26 mouse cellular contexts compared by ENCODE assay signal in genomic region chr2:104030381-104030780, GRCm38 (mm10). TPM values are rescaled to one million over a fixed set of nuclear protein-coding genes. Genes with fewer than 3 reads are reported as not detected.
DNase-seq lines count a peak whose midpoint lies in the region; ATAC-seq and TF ChIP-seq lines count a peak whose summit lies in the region.
"Had no signal": no experiment of that assay in that cellular context is flagged by ENCODE, and none has a peak within 500 bp of the region (broad histone marks: within the 10 kb centered on the region; RNA-seq: fewer than 3 reads in every experiment).

No protein-coding gene starts in this region.

- TF ChIP-seq EP300 in stomach, postnatal 0 days (optimal IDR thresholded peaks at IDR 0.05) = no peak
- no peak for TF ChIP-seq EP300 in liver, embryonic 14.5 days (IDR thresholded peaks at IDR 0.05; ENCODE audit: low read depth)

- H3K9ac ChIP-seq in stomach, embryonic 16.5 days (ENCODE audit: low read length) = no peak overlapping the region
- H3K9ac ChIP-seq in stomach, postnatal 0 days (ENCODE audit: low read length) = no peak overlapping the region
- H3K9ac ChIP-seq in liver, embryonic 14.5 days (replicated peaks) = 0 out of 2 replicates have a peak overlapping the region, but pooled peaks have one; percentile 7
- H3K9ac ChIP-seq in forebrain, embryonic 16.5 days (replicated peaks; ENCODE audit: low read depth, low read length) = no peak overlapping the region
- H3K9ac ChIP-seq: embryonic facial prominence, embryonic 15.5 days; forebrain, embryonic 12.5 days; forebrain, postnatal 0 days; hindbrain, embryonic 15.5 days had no signal

- no peaks in the 10 kb centered on the region for H3K27me3 ChIP-seq in stomach, embryonic 16.5 days (ENCODE audit: control insufficient read depth, insufficient read depth, low read length)
- no peaks in the 10 kb centered on the region for H3K27me3 ChIP-seq in stomach, postnatal 0 days (ENCODE audit: control insufficient read depth, insufficient read depth, low read length)
- no peaks in the 10 kb centered on the region for H3K27me3 ChIP-seq in liver, embryonic 14.5 days (ENCODE audit: control insufficient read depth, insufficient read depth, low read length)
- H3K27me3 ChIP-seq in forebrain, embryonic 16.5 days (replicated peaks; ENCODE audit: control insufficient read depth, insufficient read depth, low read length) = no peaks in the 10 kb centered on the region
- H3K27me3 ChIP-seq: embryonic facial prominence, embryonic 15.5 days; forebrain, embryonic 12.5 days; hindbrain, embryonic 15.5 days had no signal

- DNase-seq in heart, adult 11 months = peak; percentile 56
- no peak for DNase-seq in heart, postnatal 14 days
- no peak for DNase-seq in stomach, postnatal 0 days (ENCODE audit: low spot score)
- no peak for DNase-seq in liver, embryonic 14.5 days (ENCODE audit: low read depth in 3 of 3, low spot score in 3 of 3)
- DNase-seq in ovary, postnatal 14 days (ENCODE audit: low spot score) = no peak
- DNase-seq: adrenal gland, adult 2 months; adrenal gland, postnatal 25 days; cerebellum, adult 8-10 months; cerebellum, postnatal 14 days; embryo, embryonic 11 days; forebrain, postnatal 0 days; gastrocnemius, postnatal 36 days; heart, adult 18-20 months; heart, postnatal 36 days had no signal

- 74% methylated on average over 3 of the region's 3 CpGs for WGBS in stomach, embryonic 16.5 days
- WGBS in stomach, postnatal 0 days = 76% methylated on average over 3 of the region's 3 CpGs
- 71% methylated on average over 3 of the region's 3 CpGs for WGBS in liver, embryonic 14.5 days (ENCODE audit: insufficient replicate concordance)
- WGBS in forebrain, embryonic 16.5 days = 89% methylated on average over 3 of the region's 3 CpGs

- intact Hi-C loops in heart, postnatal 14 days (cut with DNase I) = loop anchor here (10.0 kb wide), 2 partner anchors 64 to 554 kb away; partner anchors contain the start of gene Cd59a

- H3K27ac ChIP-seq in stomach, embryonic 16.5 days (ENCODE audit: low read length) = no peak overlapping the region
- no peak overlapping the region for H3K27ac ChIP-seq in stomach, postnatal 0 days (replicated peaks)
- H3K27ac ChIP-seq in liver, embryonic 14.5 days = no peak overlapping the region
- H3K27ac ChIP-seq in forebrain, embryonic 16.5 days (ENCODE audit: low read length) = no peak overlapping the region
- H3K27ac ChIP-seq: embryonic facial prominence, embryonic 15.5 days; forebrain, embryonic 12.5 days; hindbrain, embryonic 15.5 days had no signal

- no peak for ATAC-seq in stomach, embryonic 16.5 days (ENCODE audit: insufficient read depth, low FRiP score)
- ATAC-seq in stomach, postnatal 0 days (ENCODE audit: low FRiP score, low TSS enrichment) = no peak
- no peak for ATAC-seq in liver, embryonic 14.5 days (ENCODE audit: insufficient read depth)
- no peak for ATAC-seq in forebrain, embryonic 16.5 days
- ATAC-seq: forebrain, postnatal 0 days had no signal

- TF ChIP-seq CTCF in stomach, postnatal 0 days (IDR thresholded peaks at IDR 0.05; ENCODE audit: low read depth) = no peak
- no peak for TF ChIP-seq CTCF in liver, embryonic 14.5 days (IDR thresholded peaks at IDR 0.05; ENCODE audit: low read depth)

- H3K4me1 ChIP-seq in stomach, embryonic 16.5 days (ENCODE audit: control insufficient read depth, insufficient read depth, low read length) = peaks cover 19% of the 10 kb centered on the region
- H3K4me1 ChIP-seq in stomach, postnatal 0 days (replicated peaks; ENCODE audit: control insufficient read depth, insufficient read depth) = no peaks in the 10 kb centered on the region
- H3K4me1 ChIP-seq in liver, embryonic 14.5 days (replicated peaks; ENCODE audit: control insufficient read depth in 2 of 2, insufficient read depth in 2 of 2, low read length in 1 of 2) = peaks cover 14 to 17% of the 10 kb centered on the region in 2 experiments
- H3K4me1 ChIP-seq in forebrain, embryonic 16.5 days (replicated peaks; ENCODE audit: control insufficient read depth, insufficient read depth, low read length) = peaks cover 20% of the 10 kb centered on the region

- no peak overlapping the region for H3K4me3 ChIP-seq in stomach, embryonic 16.5 days (replicated peaks; ENCODE audit: low read length)
- no peak overlapping the region for H3K4me3 ChIP-seq in stomach, postnatal 0 days (ENCODE audit: low read depth, low read length)
- no peak overlapping the region for H3K4me3 ChIP-seq in liver, embryonic 14.5 days (ENCODE audit: insufficient read depth in 1 of 2, low read depth in 2 of 2, low read length in 2 of 2)
- H3K4me3 ChIP-seq in forebrain, embryonic 16.5 days (replicated peaks; ENCODE audit: low read length) = no peak overlapping the region
- H3K4me3 ChIP-seq: embryonic facial prominence, embryonic 15.5 days; forebrain, embryonic 12.5 days; hindbrain, embryonic 15.5 days had no signal

- peaks cover 3% of the 10 kb centered on the region; the same call in 1 of the 2 replicates for H3K36me3 ChIP-seq in stomach, embryonic 16.5 days (ENCODE audit: control insufficient read depth, insufficient read depth, low read length)
- no peaks in the 10 kb centered on the region; the same call in 1 of the 2 replicates for H3K36me3 ChIP-seq in stomach, postnatal 0 days (ENCODE audit: control insufficient read depth, insufficient read depth, low read length)
- H3K36me3 ChIP-seq in liver, embryonic 14.5 days (replicated peaks; ENCODE audit: control insufficient read depth, insufficient read depth, low read depth) = peaks cover 29% of the 10 kb centered on the region
- H3K36me3 ChIP-seq in forebrain, embryonic 16.5 days (ENCODE audit: control insufficient read depth, insufficient read depth) = peaks cover 5% of the 10 kb centered on the region; the same call in 1 of the 2 replicates

- H3K9me3 ChIP-seq in stomach, embryonic 16.5 days (replicated peaks; ENCODE audit: control insufficient read depth, low read length) = no peaks in the 10 kb centered on the region
- no peaks in the 10 kb centered on the region for H3K9me3 ChIP-seq in stomach, postnatal 0 days (ENCODE audit: control insufficient read depth, low read length)
- no peaks in the 10 kb centered on the region for H3K9me3 ChIP-seq in liver, embryonic 14.5 days (ENCODE audit: control insufficient read depth, low read length)
- H3K9me3 ChIP-seq in forebrain, embryonic 16.5 days (ENCODE audit: control insufficient read depth, low read length) = no peaks in the 10 kb centered on the region
- H3K9me3 ChIP-seq: embryonic facial prominence, embryonic 15.5 days; forebrain, embryonic 12.5 days; hindbrain, embryonic 15.5 days had no signal

- H3K4me2 ChIP-seq in stomach, embryonic 16.5 days (ENCODE audit: low read depth, low read length) = 0 out of 2 replicates have a peak overlapping the region, but pooled peaks have one; percentile 17
- H3K4me2 ChIP-seq in stomach, postnatal 0 days (replicated peaks; ENCODE audit: low read depth) = no peak overlapping the region
- H3K4me2 ChIP-seq in liver, embryonic 14.5 days (ENCODE audit: low read depth) = peak overlapping the region; percentile 77
- no peak overlapping the region for H3K4me2 ChIP-seq in forebrain, embryonic 16.5 days (ENCODE audit: low read length)
- H3K4me2 ChIP-seq: forebrain, embryonic 12.5 days; hindbrain, embryonic 15.5 days had no signal

RNA-seq across cellular contexts. Expression of gene 4931422A03Rik, which starts 2.2 kb away (rescaled TPM):
- total RNA-seq in heart, postnatal 14 days (2021) = not detected
- polyA plus RNA-seq in stomach, embryonic 16.5 days (2015; fragmentation: Nextera tagmentation; extraction: Ambion mirVana) = 2.0 and 2.2 TPM in 2 replicates
- polyA plus RNA-seq in stomach, postnatal 0 days (2015; fragmentation: Nextera tagmentation; extraction: Ambion mirVana) = 0.80 and 1.0 TPM in 2 replicates
- polyA plus RNA-seq in liver, embryonic 14.5 days (2012; rRNA removed) = not detected in 2 replicates
- polyA plus RNA-seq in liver, embryonic 14.5 days (2014; fragmentation: Nextera tagmentation; extraction: Ambion mirVana) = 0.52 and 0.86 TPM in 2 replicates
- 2.2 and 3.2 TPM in 2 replicates for polyA plus RNA-seq in forebrain, embryonic 16.5 days (2015; fragmentation: Nextera tagmentation; extraction: Ambion mirVana)
- total RNA-seq: adrenal gland, adult 2 months; adrenal gland, postnatal 25 days; forebrain, postnatal 0 days; gastrocnemius, adult 18-20 months; gastrocnemius, postnatal 36 days; heart, adult 18-20 months; heart, postnatal 36 days had no signal
- polyA plus RNA-seq: adrenal gland, adult 2 months had no signal

RNA-seq across cellular contexts. Expression of gene Fbxo3, which starts 2.9 kb away (rescaled TPM):
- 10 to 100 TPM; 54.1 to 55.5 TPM for total RNA-seq in heart, postnatal 14 days (2021)
- polyA plus RNA-seq in stomach, embryonic 16.5 days (2015; fragmentation: Nextera tagmentation; extraction: Ambion mirVana) = 64.2 and 65.7 TPM in 2 replicates
- 38.4 and 39.4 TPM in 2 replicates for polyA plus RNA-seq in stomach, postnatal 0 days (2015; fragmentation: Nextera tagmentation; extraction: Ambion mirVana)
- 23.3 and 28.7 TPM in 2 replicates for polyA plus RNA-seq in liver, embryonic 14.5 days (2012; rRNA removed)
- 45.9 and 53.1 TPM in 2 replicates for polyA plus RNA-seq in liver, embryonic 14.5 days (2014; fragmentation: Nextera tagmentation; extraction: Ambion mirVana)
- polyA plus RNA-seq in forebrain, embryonic 16.5 days (2015; fragmentation: Nextera tagmentation; extraction: Ambion mirVana) = 64.3 and 66.1 TPM in 2 replicates

RNA-seq across cellular contexts. Expression of gene Gm10912, which starts 35.2 kb away (rescaled TPM):
- under 1 TPM; 0.17 to 0.34 TPM for total RNA-seq in heart, postnatal 14 days (2021)
- polyA plus RNA-seq in stomach, embryonic 16.5 days (2015; fragmentation: Nextera tagmentation; extraction: Ambion mirVana) = not detected in 2 replicates
- not detected in 2 replicates for polyA plus RNA-seq in stomach, postnatal 0 days (2015; fragmentation: Nextera tagmentation; extraction: Ambion mirVana)
- polyA plus RNA-seq in liver, embryonic 14.5 days (2012; rRNA removed) = 0.03 and 0.06 TPM in 2 replicates
- not detected in 2 replicates for polyA plus RNA-seq in liver, embryonic 14.5 days (2014; fragmentation: Nextera tagmentation; extraction: Ambion mirVana)
- not detected in 2 replicates for polyA plus RNA-seq in forebrain, embryonic 16.5 days (2015; fragmentation: Nextera tagmentation; extraction: Ambion mirVana)
- total RNA-seq: common myeloid progenitor, adult 5-6 weeks; ES-E14; forebrain, postnatal 0 days had no signal
- polyA plus RNA-seq: embryonic facial prominence, embryonic 11.5 days; forebrain, embryonic 12.5 days; forebrain, postnatal 0 days; heart, embryonic 11.5 days; heart, embryonic 16.5 days; hindbrain, embryonic 11.5 days; hindbrain, embryonic 15.5 days had no signal

RNA-seq across cellular contexts. Expression of gene Gm10799, which starts 38.0 kb away (rescaled TPM):
- not detected for total RNA-seq in heart, postnatal 14 days (2021)
- polyA plus RNA-seq in stomach, embryonic 16.5 days (2015; fragmentation: Nextera tagmentation; extraction: Ambion mirVana) = not detected in 2 replicates
- not detected in 2 replicates for polyA plus RNA-seq in stomach, postnatal 0 days (2015; fragmentation: Nextera tagmentation; extraction: Ambion mirVana)
- polyA plus RNA-seq in liver, embryonic 14.5 days (2012; rRNA removed) = not detected in 2 replicates
- not detected in 2 replicates for polyA plus RNA-seq in liver, embryonic 14.5 days (2014; fragmentation: Nextera tagmentation; extraction: Ambion mirVana)
- not detected in 2 replicates for polyA plus RNA-seq in forebrain, embryonic 16.5 days (2015; fragmentation: Nextera tagmentation; extraction: Ambion mirVana)
- total RNA-seq: adrenal gland, adult 2 months; adrenal gland, postnatal 25 days; common myeloid progenitor, adult 5-6 weeks; ES-E14; forebrain, postnatal 0 days; gastrocnemius, adult 18-20 months; gastrocnemius, postnatal 36 days; heart, adult 18-20 months; heart, postnatal 36 days had no signal
- polyA plus RNA-seq: adrenal gland, adult 2 months; embryonic facial prominence, embryonic 11.5 days; embryonic facial prominence, embryonic 15.5 days; forebrain, embryonic 12.5 days; forebrain, postnatal 0 days; heart, embryonic 11.5 days; heart, embryonic 16.5 days; hindbrain, embryonic 11.5 days; hindbrain, embryonic 15.5 days had no signal

RNA-seq across cellular contexts. Expression of gene Cd59b, which starts 39.3 kb away (rescaled TPM):
- 1 to 10 TPM; 1.7 to 2.7 TPM for total RNA-seq in heart, postnatal 14 days (2021)
- polyA plus RNA-seq in stomach, embryonic 16.5 days (2015; fragmentation: Nextera tagmentation; extraction: Ambion mirVana) = 5.5 and 6.8 TPM in 2 replicates
- 5.5 and 6.4 TPM in 2 replicates for polyA plus RNA-seq in stomach, postnatal 0 days (2015; fragmentation: Nextera tagmentation; extraction: Ambion mirVana)
- 9.3 and 12.2 TPM in 2 replicates for polyA plus RNA-seq in liver, embryonic 14.5 days (2012; rRNA removed)
- 14.3 and 16.6 TPM in 2 replicates for polyA plus RNA-seq in liver, embryonic 14.5 days (2014; fragmentation: Nextera tagmentation; extraction: Ambion mirVana)
- polyA plus RNA-seq in forebrain, embryonic 16.5 days (2015; fragmentation: Nextera tagmentation; extraction: Ambion mirVana) = 1.1 and 2.1 TPM in 2 replicates

Comparison
In these comparisons a context has a peak if more than half of its experiments do, and no peak if none do; other contexts are left out.
1. H3K4me2 ChIP-seq: peak in stomach, embryonic 16.5 days (single experiment) and liver, embryonic 14.5 days (single experiment); none in stomach, postnatal 0 days (single experiment) and forebrain, embryonic 16.5 days (single experiment).